Mouse (Mus musculus): ENCODE data around the gene Prok2. TPM values are rescaled to one million over a fixed set of nuclear protein-coding genes. Genes with fewer than 3 reads are reported as not detected.

Prok2 gene
- total RNA-seq, 2 experiments from 2014 or later: not detected

- no peak for DNase-seq (ENCODE audit: low spot score)
- intact Hi-C loops (cut with DNase I): no loop called here
These were observed 33.0 kb downstream of the Prok2 start for GRCm38 (mm10) chr6:99692916-99693841.

DNA sequence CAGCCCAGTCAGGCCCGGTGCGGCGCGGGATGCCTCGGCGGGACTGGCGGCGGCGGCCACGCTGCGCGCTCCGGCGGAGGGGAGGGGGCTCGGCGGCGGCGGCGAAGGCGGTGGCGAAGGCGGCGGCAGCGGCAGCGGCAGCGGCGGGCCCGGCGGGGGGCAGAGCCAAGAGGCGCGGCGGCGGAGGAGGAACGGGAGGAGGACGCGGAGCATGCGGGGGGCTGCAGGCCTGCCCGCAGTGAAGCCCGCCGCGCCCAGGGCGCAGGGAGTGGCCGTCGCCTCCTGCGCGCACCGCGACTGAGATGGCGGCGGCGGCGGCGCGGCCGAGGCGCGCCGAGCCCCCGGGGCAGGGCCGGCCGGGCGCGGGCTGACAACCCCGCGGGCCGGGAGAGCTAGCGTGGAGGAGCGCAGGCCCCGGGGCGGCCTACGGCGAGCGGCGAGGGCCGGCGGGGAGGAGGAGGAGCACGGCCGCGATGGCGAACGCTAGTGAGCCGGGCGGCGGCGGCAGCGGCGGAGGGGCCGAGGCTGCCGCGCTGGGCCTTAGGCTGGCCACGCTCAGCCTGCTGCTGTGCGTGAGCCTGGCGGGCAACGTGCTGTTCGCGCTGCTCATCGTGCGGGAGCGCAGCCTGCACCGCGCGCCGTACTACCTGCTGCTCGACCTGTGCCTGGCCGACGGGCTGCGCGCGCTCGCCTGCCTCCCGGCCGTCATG lies 33.8 kb downstream of the Prok2 start, which contains the start of gene Gpr27:
Gene Gpr27 (plus strand): TSS at position 474 of the 710 bp plus-strand sequence.
- no peak for DNase-seq (ENCODE audit: low spot score)
- intact Hi-C loops (cut with DNase I): no loop called here

DNA sequence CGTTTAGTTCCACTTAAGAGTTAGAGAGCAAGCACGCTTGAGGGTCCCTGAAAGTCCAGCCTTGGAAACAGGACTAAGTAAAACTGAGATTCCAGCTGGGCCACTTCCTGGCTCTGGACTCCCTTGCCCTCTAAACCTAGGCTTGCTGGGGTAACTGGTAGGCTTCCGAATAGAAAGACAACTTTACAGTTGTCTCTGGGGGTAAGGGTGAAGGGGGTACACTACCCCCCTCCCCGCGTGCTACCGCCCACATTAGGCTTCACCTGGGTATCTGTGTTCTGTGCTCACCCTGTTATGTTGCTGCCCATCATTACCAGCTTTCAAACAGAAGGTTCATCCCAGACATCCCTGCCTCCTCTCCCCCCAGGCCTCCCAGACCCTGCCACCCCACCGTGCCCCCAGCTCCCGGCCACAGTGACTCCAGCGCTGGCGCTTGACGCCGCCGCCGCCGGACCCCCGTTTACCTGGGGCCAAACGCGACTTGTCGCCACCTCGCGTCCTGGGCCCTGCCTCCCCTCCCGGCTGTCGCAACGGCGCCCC lies 34.5 kb downstream of the Prok2 start:
- intact Hi-C loops (cut with DNase I): no loop called here
- no peak for DNase-seq (ENCODE audit: low spot score)

DNA sequence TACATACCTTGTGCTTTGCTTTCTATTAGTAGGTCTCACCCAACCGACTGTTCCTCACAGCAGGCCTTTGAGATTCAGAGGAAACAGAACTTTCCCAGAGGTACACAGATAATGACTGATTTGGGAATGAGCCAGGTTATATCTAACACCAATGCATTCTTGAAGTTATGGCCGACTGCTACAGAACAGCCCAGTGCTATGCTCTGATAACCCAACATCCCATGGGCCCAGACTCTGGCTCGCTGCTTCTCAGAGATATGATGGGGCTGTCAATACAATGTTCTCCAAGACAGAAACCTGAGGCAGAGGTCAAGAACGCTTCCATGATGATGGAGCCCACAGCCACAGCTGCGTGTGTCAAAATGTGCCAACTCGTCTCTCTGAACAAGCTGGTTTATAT lies 37.7 kb downstream of the Prok2 start:
- DNase-seq (ENCODE audit: low spot score): no peak
- intact Hi-C loops (cut with DNase I): no loop called here

- DNase-seq (ENCODE audit: low spot score): no peak
These were observed 41.3 kb downstream of the Prok2 start for GRCm38 (mm10) chr6:99684899-99685298.

DNA sequence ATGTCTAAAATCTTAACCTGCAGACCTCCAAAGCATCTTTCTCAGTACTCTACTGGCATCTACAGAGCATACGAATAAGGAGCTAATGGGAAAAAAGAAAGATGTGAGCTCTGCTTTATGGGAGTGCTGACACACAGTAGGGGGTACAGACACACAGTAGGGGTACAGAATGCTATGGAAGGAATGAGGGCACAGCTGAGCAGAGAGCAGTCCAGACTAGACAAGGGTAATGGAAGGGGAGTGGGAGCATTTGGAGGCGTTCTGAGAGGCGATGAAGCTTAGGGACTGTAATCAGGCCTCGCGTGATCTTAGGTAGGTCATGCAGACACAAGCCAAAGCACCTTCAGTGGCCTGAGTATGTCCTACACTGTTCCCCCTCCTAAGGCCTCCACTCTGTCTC lies 42.2 kb downstream of the Prok2 start:
- intact Hi-C loops (cut with DNase I): no loop called here
- no peak for DNase-seq (ENCODE audit: low spot score)

More at GRCm38 (mm10) chr6:99684899-99685298, 41.3 kb downstream of the Prok2 start:
- intact Hi-C loops (cut with DNase I): no loop called here

DNA sequence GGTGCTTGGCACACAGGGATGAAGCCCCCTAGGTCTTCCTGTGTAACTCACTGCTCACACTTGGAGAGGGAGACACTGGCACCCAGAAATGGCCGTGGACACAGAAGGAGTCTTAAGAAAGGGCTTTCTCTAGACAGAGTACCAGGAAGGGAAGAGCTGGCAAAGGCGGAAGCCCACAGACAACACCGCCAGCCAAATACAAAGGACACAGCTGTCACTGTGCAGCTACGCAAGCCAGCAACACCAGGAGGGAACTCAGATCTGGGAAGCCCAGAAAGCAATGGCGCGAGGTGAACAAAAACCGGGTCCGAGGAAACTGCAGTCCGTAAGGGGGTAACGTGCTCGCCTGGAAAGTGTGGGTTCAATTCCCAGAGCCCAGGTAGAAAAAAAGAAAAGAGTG lies 48.1 kb downstream of the Prok2 start:
- DNase-seq (ENCODE audit: low spot score): no peak
- intact Hi-C loops (cut with DNase I): no loop called here

- no peak for DNase-seq (ENCODE audit: low spot score)
- intact Hi-C loops (cut with DNase I): no loop called here
These were observed 48.9 kb downstream of the Prok2 start for GRCm38 (mm10) chr6:99677325-99677724.

- intact Hi-C loops (cut with DNase I): loop anchor here (5.0 kb wide), 1 partner anchor 478 kb away; no protein-coding TSS in a partner anchor
- no peak for DNase-seq (ENCODE audit: low spot score)
These were observed 51.7 kb downstream of the Prok2 start for GRCm38 (mm10) chr6:99674482-99674881.

- intact Hi-C loops (cut with DNase I): loop anchor here (5.0 kb wide), 1 partner anchor 481 kb away; no protein-coding TSS in a partner anchor
These were observed 54.4 kb downstream of the Prok2 start for GRCm38 (mm10) chr6:99671768-99672167.

DNA sequence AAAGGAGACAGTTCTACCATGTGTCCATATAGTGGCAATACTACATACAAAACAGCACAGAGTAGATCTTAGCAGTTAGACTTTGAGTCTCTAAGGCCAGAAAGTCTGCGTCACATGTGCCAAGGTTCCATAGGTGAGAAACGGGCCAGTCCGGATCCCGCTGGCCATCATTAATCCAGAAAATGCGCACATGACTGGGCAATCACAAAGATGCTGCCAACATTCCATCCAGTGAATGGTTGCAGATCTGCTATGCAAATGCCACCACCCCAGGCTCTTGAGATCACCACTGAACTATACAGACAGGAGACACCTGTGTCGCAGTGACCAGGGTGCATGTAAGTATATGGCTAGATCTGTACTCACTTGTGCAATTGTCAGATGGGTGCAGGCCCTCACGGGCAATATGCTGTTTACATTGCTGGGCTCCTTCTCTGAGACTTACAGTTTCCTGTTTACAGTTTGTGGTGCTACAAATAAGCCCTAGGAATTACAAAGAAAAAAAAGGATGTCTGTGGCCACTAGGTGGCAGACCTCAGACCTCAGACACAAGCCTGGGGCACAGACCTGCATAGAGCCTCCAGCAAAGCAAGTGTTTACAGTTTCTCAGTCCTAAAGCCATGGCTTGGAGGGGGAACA lies 55.6 kb downstream of the Prok2 start:
- no peak for DNase-seq (ENCODE audit: low spot score)
- intact Hi-C loops (cut with DNase I): loop anchor here (5.0 kb wide), 1 partner anchor 482 kb away; no protein-coding TSS in a partner anchor

More at GRCm38 (mm10) chr6:99671768-99672167, 54.4 kb downstream of the Prok2 start:
- no peak for DNase-seq (ENCODE audit: low spot score)

DNA sequence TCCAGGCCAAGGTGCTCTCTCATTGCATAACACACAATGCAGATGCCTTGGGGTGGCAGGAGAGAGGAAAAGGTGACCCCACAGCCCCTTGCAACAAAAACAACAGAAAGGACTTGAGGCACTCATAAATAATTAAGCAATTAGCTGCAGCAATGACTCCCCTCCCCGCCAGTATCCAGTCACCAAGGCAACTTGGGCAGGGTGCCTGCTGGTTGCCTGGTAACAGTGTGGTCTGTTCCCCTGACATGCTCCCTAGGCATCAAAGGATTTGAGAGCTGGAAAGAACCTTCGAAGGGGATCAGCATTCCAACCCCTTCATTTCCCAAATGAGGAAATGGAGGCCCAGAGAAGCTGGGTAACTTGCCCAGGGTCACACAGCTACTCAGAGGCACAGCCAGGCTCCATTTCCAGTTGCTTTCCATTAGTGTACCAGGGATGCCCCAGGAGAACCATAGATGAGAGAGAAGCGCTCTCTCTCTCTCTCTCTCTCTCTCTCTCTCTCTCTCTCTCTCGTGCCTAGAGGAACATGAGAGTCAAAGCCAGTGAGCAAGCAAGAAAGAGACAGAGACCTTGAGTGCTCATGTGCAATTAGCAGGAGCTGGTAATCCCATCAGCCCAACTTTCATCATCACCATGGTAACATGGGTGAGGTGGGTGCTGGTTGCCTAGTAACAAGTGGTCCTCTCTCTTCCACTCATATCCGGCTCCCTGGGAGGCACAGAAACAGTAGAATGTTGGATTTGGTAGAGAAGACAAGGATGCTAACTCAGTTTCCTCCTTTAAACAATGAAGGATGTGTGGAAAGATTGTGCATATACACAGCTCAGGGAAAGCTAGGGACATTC lies 56.5 kb downstream of the Prok2 start:
- no peak for DNase-seq (ENCODE audit: low spot score)
- intact Hi-C loops (cut with DNase I): loop anchor here (5.0 to 10.0 kb wide), 2 partner anchors 483 to 1165 kb away; partner anchors contain the start of gene Ppp4r2

DNA sequence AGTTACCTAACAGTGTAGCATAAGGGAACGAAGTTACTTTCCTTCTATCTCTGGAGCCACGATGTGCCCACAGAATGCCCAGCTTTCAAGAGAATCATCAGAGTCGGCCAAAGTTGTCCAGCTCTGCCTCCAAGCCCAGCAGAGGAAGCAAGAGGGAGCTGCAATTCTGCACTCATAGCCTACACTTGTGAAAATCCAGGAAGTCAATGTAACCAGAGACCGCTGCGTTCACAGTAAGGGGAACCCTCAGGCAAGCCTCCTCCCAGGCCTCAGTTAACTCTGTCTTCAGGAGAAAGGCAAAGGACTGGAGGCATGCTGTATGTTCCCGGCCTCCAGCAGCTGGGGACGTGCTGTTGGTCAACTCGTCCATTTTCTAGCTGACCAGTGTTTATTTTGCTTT lies 58.9 kb downstream of the Prok2 start:
- no peak for DNase-seq (ENCODE audit: low spot score)
- intact Hi-C loops (cut with DNase I): loop anchor here (10.0 kb wide), 1 partner anchor 1168 kb away; the partner anchor contains the start of gene Ppp4r2

- intact Hi-C loops (cut with DNase I): loop anchor here (10.0 kb wide), 1 partner anchor 1168 kb away; the partner anchor contains the start of gene Ppp4r2
- DNase-seq (ENCODE audit: low spot score): peak; percentile 66
These were observed 59.6 kb downstream of the Prok2 start, which contains the start of the genes Eif4e3 and Gm20696 for GRCm38 (mm10) chr6:99666318-99667171. Eif4e3 (minus strand) TSS chr6:99666771. Gm20696 (minus strand) TSS chr6:99666797.

DNA sequence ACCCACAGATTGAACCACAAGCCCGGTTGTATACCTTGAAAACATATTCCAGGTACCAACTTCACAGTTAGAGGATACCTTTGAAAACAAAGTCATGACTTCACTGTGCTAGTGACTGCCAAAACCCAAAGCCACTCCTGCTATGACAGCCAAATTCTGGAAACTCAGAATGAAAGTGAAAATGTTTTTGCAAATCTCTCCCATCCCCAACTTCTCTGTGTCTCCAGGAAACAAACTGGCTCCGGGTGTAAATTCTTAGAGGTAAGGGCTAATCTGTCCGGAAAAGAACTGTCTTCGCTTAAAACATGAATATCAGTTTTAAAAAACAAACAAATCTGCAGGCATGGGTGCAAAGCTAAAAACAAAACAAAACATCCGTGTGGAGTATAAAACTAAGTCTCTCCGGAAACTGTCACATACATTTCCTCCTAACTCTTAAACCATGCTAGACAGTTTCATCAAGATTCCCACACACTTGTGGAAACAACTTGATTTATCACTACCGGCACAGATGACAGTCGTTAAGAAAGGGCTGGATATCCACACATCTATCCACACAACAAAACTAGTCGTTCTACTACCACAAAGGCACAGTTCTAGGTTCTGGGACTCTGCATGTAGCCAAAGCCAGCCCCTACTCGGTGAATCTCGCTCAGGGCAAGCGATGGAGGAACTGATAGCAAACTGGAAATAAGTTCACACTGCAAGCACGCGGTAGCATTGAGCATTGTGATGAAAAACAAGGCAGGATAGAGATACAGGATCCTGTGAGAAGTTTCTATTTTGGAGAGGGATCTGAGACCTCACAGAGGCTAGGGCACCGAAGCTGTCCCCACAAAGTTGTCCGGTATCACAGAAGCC lies 60.5 kb downstream of the Prok2 start:
- DNase-seq (ENCODE audit: low spot score): no peak
- intact Hi-C loops (cut with DNase I): loop anchor here (10.0 kb wide), 1 partner anchor 1169 kb away; the partner anchor contains the start of gene Ppp4r2

DNA sequence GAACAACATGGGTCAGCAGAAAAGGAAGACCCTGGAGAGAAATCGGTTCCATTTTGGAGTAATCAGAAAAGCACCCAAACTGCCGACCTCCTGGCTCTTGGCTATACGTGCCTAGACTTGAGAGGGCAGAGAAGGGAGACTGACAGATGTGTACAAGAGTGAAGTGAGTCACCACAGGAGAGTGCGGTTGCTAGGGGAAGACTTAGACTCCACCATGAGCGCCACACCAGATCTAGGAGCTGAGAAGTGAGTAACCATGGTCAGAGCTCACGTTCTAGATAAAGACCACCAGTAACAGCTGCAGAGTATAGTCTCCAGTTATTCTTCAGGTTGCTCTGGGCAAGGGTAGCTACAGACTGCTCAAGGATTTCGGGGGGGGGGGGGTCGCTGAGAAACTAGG lies 63.0 kb downstream of the Prok2 start:
- no peak for DNase-seq (ENCODE audit: low spot score)
- intact Hi-C loops (cut with DNase I): loop anchor here (10.0 kb wide), 1 partner anchor 1172 kb away; the partner anchor contains the start of gene Ppp4r2
